Mouse (Mus musculus) G1E (cell line): ENCODE data around the gene Epor.

Source experiments
- CTCF ChIP-seq: IDR thresholded peaks from 2 replicates; pipeline ENCODE4 v1.5.1; 2012; ENCODE audit warnings: low read depth, low read length, inconsistent platforms, mixed read lengths
- TAL1 ChIP-seq: conservative IDR thresholded peaks from 2 replicates; pipeline ENCODE4 v1.6.1; 2012; ENCODE audit warnings: low read depth, low read length, inconsistent platforms, mixed read lengths

DNA sequence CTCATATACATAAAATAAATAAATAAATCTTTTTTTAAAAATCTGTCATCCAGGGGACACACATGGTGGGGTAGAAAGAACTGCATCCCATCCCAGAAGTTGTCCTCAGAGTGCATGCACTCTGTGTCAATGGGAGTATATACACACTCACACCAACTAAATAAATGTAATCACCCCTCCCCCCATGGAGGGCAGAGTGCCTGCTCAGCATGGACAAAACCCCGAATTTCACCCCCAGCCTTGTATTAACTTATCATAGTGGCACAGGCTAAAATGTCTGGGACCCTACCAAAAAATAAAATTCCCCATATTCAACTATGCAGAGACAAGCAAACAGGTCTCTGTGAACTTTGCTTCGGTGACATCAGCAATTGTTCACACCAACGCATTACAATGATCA, 8.7 kb downstream of the Epor start:
- TF ChIP-seq CTCF, result no peak
- no peak for TF ChIP-seq TAL1
